8 mouse cellular contexts compared by ENCODE assay signal in the genomic region with DNA sequence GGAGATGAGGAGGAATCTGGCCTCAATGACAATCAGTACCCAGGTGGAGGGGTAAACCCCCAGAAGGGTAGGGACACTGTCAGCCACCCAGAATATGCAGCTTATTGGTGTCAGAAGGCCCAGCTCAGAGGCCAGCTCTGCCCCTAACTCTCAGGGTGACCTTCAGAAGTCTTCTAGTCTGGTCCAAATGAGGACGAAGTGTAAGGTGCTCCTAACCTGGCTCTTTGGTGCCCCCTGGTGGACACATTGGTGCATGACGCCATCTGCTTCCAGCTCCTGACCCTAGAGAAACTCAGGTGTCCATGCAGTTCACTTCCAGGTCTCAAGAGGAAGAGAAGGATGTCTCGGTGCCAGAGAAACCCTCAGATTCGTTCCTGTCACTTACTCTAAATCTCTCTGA. TPM values are rescaled to one million over a fixed set of nuclear protein-coding genes. Genes with fewer than 3 reads are reported as not detected.
DNase-seq lines count a peak whose midpoint lies in the region; ATAC-seq and TF ChIP-seq lines count a peak whose summit lies in the region.

No protein-coding gene starts in this region.

- intact Hi-C loops in heart, postnatal 10 days (cut with DNase I), result loop anchor here (1.0 to 2.0 kb wide), 2 partner anchors 28 to 93 kb away; no protein-coding TSS in a partner anchor

- no peak overlapping the region for H3K9ac ChIP-seq in ES-Bruce4 (ENCODE audit: low read depth, poor library complexity, severe bottlenecking)
- H3K9ac ChIP-seq in lung, embryonic 16.5 days (ENCODE audit: low read length), result no peak overlapping the region

- H3K4me2 ChIP-seq in lung, embryonic 16.5 days (ENCODE audit: low read depth, low read length), result no peak overlapping the region

- no peaks in the 10 kb centered on the region for H3K4me1 ChIP-seq in ES-Bruce4 (ENCODE audit: control insufficient read depth, insufficient read depth, low read length)
- peaks cover 6% of the 10 kb centered on the region for H3K4me1 ChIP-seq in bone marrow macrophage, adult 2 months (ENCODE audit: control insufficient read depth, insufficient read depth, low read length)
- no peaks in the 10 kb centered on the region for H3K4me1 ChIP-seq in embryonic fibroblast, embryonic 13.5 days (ENCODE audit: control insufficient read depth, insufficient read depth, low read length)
- 0 out of 2 replicates have a peak, but pooled peaks cover 3% of the 10 kb centered on the region for H3K4me1 ChIP-seq in lung, embryonic 16.5 days (replicated peaks; ENCODE audit: control insufficient read depth, insufficient read depth, low read length)

- TF ChIP-seq EP300 in ES-Bruce4 (IDR thresholded peaks at IDR 0.05; ENCODE audit: insufficient read depth, low read depth, low read length), result no peak

- peak; percentile 97 for TF ChIP-seq CTCF in ES-Bruce4 (IDR thresholded peaks at IDR 0.05; ENCODE audit: low read depth, low read length)
- TF ChIP-seq CTCF in bone marrow macrophage, adult 2 months (IDR thresholded peaks at IDR 0.05; ENCODE audit: low read depth, low read length), result peak; percentile 86
- peak; percentile 93 for TF ChIP-seq CTCF in embryonic fibroblast, embryonic 13.5 days (IDR thresholded peaks at IDR 0.05; ENCODE audit: borderline replicate concordance, insufficient read depth, low read length)

- peak; percentile 38; the same call in 1 of the 2 replicates for ATAC-seq in lung, embryonic 16.5 days (ENCODE audit: low read depth)

- no peak overlapping the region for H3K4me3 ChIP-seq in ES-Bruce4 (ENCODE audit: low read depth, low read length)
- H3K4me3 ChIP-seq in bone marrow macrophage, adult 2 months (ENCODE audit: insufficient read depth, low read length), result no peak overlapping the region
- no peak overlapping the region for H3K4me3 ChIP-seq in embryonic fibroblast, embryonic 13.5 days (ENCODE audit: insufficient read depth, low read length)
- H3K4me3 ChIP-seq in lung, embryonic 16.5 days (ENCODE audit: low read length), result no peak overlapping the region

- no peak for TF ChIP-seq POLR2A in ES-Bruce4 (IDR thresholded peaks at IDR 0.05; ENCODE audit: insufficient read depth, low read length)
- no peak for TF ChIP-seq POLR2A in bone marrow macrophage, adult 2 months (IDR thresholded peaks at IDR 0.05; ENCODE audit: borderline replicate concordance, low read depth, low read length)
- TF ChIP-seq POLR2A in embryonic fibroblast, embryonic 13.5 days (IDR thresholded peaks at IDR 0.05; ENCODE audit: low read depth, low read length), result no peak

- H3K36me3 ChIP-seq in ES-Bruce4 (ENCODE audit: control insufficient read depth, insufficient read depth, low read length, poor library complexity, severe bottlenecking), result no peaks in the 10 kb centered on the region
- H3K36me3 ChIP-seq in lung, embryonic 16.5 days (ENCODE audit: control insufficient read depth, insufficient read depth, low read length), result no peaks in the 10 kb centered on the region

- no peaks in the 10 kb centered on the region for H3K27me3 ChIP-seq in ES-Bruce4 (ENCODE audit: control insufficient read depth, insufficient read depth, low read length, poor library complexity, severe bottlenecking)
- no peaks in the 10 kb centered on the region for H3K27me3 ChIP-seq in lung, embryonic 16.5 days (ENCODE audit: control insufficient read depth, insufficient read depth, low read depth, low read length)

- H3K27ac ChIP-seq in ES-Bruce4 (ENCODE audit: insufficient read depth, low read length), result no peak overlapping the region
- H3K27ac ChIP-seq in bone marrow macrophage, adult 2 months (ENCODE audit: insufficient read depth, low read depth, low read length), result no peak overlapping the region
- no peak overlapping the region for H3K27ac ChIP-seq in embryonic fibroblast, embryonic 13.5 days (ENCODE audit: insufficient read depth, low read length)
- no peak overlapping the region for H3K27ac ChIP-seq in lung, embryonic 16.5 days (ENCODE audit: low read length)

- no peaks in the 10 kb centered on the region for H3K9me3 ChIP-seq in ES-Bruce4 (replicated peaks; ENCODE audit: control insufficient read depth, insufficient read depth, low read length, poor library complexity, severe bottlenecking)
- H3K9me3 ChIP-seq in lung, embryonic 16.5 days (ENCODE audit: control insufficient read depth, low read length), result no peaks in the 10 kb centered on the region

- under 1% methylated on average over 4 of the region's 4 CpGs for WGBS in large intestine, adult 2 months
- 3% methylated on average over 4 of the region's 4 CpGs for WGBS in lung, embryonic 16.5 days

- DNase-seq in heart, postnatal 10 days, result peak; percentile 80 to 87
- DNase-seq in large intestine, adult 2 months (ENCODE audit: low read depth, low spot score), result peak; percentile 85
- DNase-seq in retina, embryonic 14.5 days (ENCODE audit: low spot score), result peak; percentile 93
- peak; percentile 64 for DNase-seq in urinary bladder, adult 2 months (ENCODE audit: low spot score)

RNA-seq across cellular contexts. Expression of gene Serinc2, which starts 13.3 kb away (rescaled TPM):
- 12.9 and 15.2 TPM in 2 replicates for polyA plus RNA-seq in ES-Bruce4 (2011; ENCODE audit: insufficient read depth, insufficient read length, low read depth, missing spikeins)
- polyA plus RNA-seq in bone marrow macrophage, adult 2 months (2012; ENCODE audit: insufficient read depth, insufficient read length, missing spikeins), result 1.0 and 1.3 TPM in 2 replicates
- 25.1 and 32.6 TPM in 2 replicates for polyA plus RNA-seq in embryonic fibroblast, embryonic 13.5 days (2011; ENCODE audit: insufficient read length, low read depth, missing spikeins)
- total RNA-seq in heart, postnatal 10 days (2021), result 1 to 10 TPM; 3.0 to 3.1 TPM
- polyA plus RNA-seq in large intestine, adult 2 months (2012; rRNA removed), result 289 and 323 TPM in 2 replicates
- 19.9 and 20.4 TPM in 2 replicates for polyA plus RNA-seq in lung, embryonic 16.5 days (2015; fragmentation: Nextera tagmentation; extraction: Ambion mirVana)
- polyA plus RNA-seq in urinary bladder, adult 2 months (2012; rRNA removed), result 84.7 and 87.7 TPM in 2 replicates

RNA-seq across cellular contexts. Expression of gene Fabp3, which starts 16.1 kb away (rescaled TPM):
- polyA plus RNA-seq in ES-Bruce4 (2011; ENCODE audit: insufficient read depth, insufficient read length, low read depth, missing spikeins), result 803 and 870 TPM in 2 replicates
- polyA plus RNA-seq in bone marrow macrophage, adult 2 months (2012; ENCODE audit: insufficient read depth, insufficient read length, missing spikeins), result 3.0 and 3.9 TPM in 2 replicates
- 13.5 and 25.5 TPM in 2 replicates for polyA plus RNA-seq in embryonic fibroblast, embryonic 13.5 days (2011; ENCODE audit: insufficient read length, low read depth, missing spikeins)
- 1,000 to 10,000 TPM; 7,205 to 8,003 TPM for total RNA-seq in heart, postnatal 10 days (2021)
- 2.2 and 2.6 TPM in 2 replicates for polyA plus RNA-seq in large intestine, adult 2 months (2012; rRNA removed)
- polyA plus RNA-seq in lung, embryonic 16.5 days (2015; fragmentation: Nextera tagmentation; extraction: Ambion mirVana), result 41.0 and 54.4 TPM in 2 replicates
- 22.5 and 23.1 TPM in 2 replicates for polyA plus RNA-seq in urinary bladder, adult 2 months (2012; rRNA removed)

RNA-seq across cellular contexts. Expression of gene Gm10570, which starts 16.2 kb away (rescaled TPM):
- not detected in 2 replicates for polyA plus RNA-seq in ES-Bruce4 (2011; ENCODE audit: insufficient read depth, insufficient read length, low read depth, missing spikeins)
- not detected in 2 replicates for polyA plus RNA-seq in bone marrow macrophage, adult 2 months (2012; ENCODE audit: insufficient read depth, insufficient read length, missing spikeins)
- not detected in 2 replicates for polyA plus RNA-seq in embryonic fibroblast, embryonic 13.5 days (2011; ENCODE audit: insufficient read length, low read depth, missing spikeins)
- total RNA-seq in heart, postnatal 10 days (2021), result 1 to 10 TPM in 1 of 2 experiments, not detected in 1; 1.1 TPM
- 0.35 TPM in 1 of 2 replicates, not detected in the other for polyA plus RNA-seq in large intestine, adult 2 months (2012; rRNA removed)
- not detected in 2 replicates for polyA plus RNA-seq in lung, embryonic 16.5 days (2015; fragmentation: Nextera tagmentation; extraction: Ambion mirVana)
- 0.21 and 1.1 TPM in 2 replicates for polyA plus RNA-seq in urinary bladder, adult 2 months (2012; rRNA removed)

Comparison
In these comparisons a context has a peak if more than half of its experiments do, and no peak if none do; other contexts are left out.
1. RNA of gene Fabp3, which starts 16.1 kb away (polyA plus RNA-seq): 803 to 870 TPM in ES-Bruce4; 41.0 to 54.4 TPM in lung, embryonic 16.5 days, 22.5 to 23.1 TPM in urinary bladder, adult 2 months, 13.5 to 25.5 TPM in embryonic fibroblast, embryonic 13.5 days, 3.0 to 3.9 TPM in bone marrow macrophage, adult 2 months and 2.2 to 2.6 TPM in large intestine, adult 2 months; every median in the first group is over 10 times any median in the second.
2. Peak in every context shown above with its lines, with median percentiles within 50 percentile points of each other: CTCF ChIP-seq and DNase-seq.